Mouse (Mus musculus) spleen, embryonic (tissue): ENCODE results near the gene Lpar1.

Experiments
- CTCF ChIA-PET: fragments of 350-600 bp; sonication (Branson Sonifier 250); formaldehyde crosslinking; loops from one replicate; lab custom pipeline; 2022; lab: Charles Lee

Gene Lpar1

DNA sequence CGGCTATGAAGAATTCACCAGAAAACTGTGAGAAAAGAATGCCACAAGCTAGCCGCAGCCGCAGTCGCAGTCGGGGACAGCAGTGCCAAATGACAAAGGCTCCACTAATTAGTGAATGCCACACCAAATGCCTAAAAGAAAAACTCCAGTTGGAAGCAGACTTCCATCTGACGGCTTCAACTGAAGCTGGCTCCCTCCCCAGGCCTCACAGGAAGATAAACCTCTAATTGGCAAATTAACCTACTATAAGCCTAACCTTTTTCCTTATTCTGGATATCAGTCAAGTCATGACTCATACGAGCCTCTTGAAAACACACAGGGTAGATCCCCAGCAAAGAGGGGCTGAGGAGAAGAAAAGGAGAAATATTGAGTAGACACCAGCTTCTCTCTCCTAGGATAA lies 44.9 kb downstream of the Lpar1 start:
- CTCF ChIA-PET, result no interaction called here

DNA sequence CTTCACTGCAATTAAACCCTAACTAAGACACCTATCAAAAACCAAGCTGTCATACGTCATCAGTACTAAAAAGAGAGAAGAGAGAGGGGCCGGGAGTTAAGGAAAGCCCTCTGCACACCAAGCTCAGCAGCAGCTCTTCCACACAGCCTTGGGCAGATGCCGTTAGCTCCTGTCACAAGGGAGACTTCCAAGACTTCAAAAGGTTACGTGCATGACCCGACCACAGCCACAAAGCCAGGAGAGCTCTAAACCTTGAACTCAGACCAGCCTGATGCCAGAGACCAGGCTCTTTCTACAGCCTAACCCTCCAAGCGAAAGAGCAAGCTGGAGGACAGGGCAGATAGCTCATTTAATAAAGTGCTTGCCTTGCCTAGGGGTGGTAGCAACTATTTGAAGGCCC lies 46.2 kb downstream of the Lpar1 start:
- CTCF ChIA-PET, result no interaction called here

DNA sequence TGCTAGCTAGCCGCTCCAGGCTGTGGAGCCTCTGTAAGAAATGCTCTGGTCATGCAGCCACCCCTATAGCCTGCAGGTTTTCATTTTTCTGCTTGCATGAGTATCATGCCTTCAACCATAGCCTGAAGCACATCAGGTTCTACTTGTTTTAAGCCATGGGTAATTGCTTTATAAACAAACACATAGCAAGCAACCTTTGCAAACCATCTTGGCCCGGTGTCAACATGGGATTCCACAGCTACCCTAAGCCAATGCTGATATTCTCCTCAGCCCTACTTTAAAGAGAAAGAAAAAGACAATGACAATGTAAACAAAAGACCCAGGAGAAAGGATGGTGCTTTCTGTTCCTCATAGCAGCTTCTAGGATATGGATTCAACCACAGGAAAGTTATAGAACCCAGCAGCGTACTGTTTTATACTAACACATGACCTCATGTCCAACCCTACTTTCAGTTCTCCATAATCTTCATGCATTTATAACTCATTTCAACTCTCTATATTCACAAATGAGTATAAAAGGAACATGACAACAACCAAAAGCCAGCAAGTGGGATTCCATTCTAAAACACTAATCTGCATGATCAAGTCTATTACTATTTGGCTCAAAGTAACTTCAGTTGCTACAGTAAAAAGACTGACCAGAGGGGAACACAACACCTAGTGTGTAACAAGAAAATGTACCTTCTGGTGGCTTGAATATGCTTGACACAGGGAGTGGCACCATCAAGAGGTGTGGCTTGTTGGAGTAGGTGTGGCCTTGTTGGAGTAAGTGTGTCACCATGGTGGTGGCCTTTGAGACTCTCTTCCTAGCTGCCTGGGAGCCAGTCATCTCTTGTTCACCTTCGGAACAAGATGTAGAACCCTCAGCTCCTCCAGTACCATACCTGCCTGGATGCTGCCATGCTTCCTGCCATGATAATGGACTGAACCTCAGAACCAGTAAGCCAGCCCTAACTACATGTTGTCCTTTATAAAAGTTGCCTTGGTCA lies 46.9 kb downstream of the Lpar1 start:
- CTCF ChIA-PET, result no interaction called here

DNA sequence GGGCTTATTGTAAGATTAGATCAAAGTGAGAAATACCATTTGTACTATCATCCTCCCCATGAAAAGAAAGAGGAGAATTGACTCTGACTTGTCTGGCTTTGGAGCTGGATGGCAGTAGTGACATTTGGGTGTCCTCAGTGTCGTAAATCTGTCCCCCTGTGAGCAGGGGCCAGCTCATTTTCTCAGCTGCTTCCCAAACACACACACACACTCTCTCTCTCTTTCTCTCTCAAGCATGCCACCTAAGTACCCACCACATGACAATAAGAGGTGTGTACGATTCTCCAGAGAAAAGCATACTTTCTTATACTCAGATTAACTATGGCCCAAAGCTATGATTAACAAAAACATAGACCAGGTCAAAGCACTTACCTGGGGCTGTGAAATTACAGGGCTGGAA lies 49.4 kb downstream of the Lpar1 start:
- CTCF ChIA-PET, result no interaction called here

DNA sequence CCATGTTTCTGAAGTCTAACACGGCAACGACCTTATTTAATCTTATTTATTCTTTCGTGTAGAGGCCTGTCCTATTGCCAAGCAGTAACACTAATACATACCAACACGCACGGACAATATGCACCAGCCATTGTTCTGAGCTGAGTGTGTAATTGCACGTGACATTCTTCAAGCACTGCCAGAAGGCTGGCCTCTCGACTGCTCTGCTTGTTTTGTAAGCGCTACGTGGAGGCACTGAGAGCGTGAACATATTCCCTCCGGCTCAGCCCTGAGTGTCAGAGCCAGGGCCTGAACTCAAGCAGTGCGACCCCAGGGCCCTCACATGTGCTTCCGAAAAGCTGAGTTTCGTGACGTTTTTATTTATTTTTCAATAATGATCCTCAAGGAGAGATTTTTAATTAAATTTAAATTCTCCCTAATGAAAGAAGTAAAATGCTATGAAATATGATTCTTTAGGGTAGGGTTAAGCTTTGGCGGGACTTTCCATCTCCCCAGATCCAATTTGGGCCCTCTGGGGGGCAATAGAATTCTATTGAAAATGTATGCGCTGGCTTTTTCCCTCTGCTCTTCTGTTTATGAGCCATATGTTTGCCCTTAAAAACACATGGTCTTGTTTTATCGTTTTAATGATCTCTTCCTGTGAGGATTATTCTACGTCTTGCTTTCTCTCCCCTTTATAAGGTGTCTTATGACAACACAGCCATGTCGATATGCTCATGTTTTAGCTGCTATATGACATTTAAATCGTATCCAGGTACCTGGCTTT lies 52.5 kb downstream of the Lpar1 start:
- CTCF ChIA-PET, result no interaction called here

DNA sequence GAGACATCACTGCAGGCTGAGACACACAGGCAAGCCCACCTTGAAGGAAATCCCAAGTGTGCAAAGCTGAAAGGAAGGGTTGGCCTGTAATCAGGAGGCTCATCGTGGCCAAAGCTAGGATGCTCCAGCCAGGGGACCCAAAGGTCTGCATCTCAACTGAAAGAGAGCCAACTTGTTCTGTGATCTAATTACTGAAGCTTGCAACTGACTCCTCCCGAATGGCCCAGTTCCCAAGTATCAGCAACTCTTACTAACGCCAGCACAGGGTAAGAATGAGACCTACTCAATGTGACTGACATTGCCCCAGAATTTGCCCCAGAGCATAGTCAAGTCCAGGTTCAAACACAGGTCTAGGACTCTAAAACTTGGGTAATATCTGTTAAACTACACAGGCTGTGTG lies 53.9 kb downstream of the Lpar1 start:
- CTCF ChIA-PET, result no interaction called here

DNA sequence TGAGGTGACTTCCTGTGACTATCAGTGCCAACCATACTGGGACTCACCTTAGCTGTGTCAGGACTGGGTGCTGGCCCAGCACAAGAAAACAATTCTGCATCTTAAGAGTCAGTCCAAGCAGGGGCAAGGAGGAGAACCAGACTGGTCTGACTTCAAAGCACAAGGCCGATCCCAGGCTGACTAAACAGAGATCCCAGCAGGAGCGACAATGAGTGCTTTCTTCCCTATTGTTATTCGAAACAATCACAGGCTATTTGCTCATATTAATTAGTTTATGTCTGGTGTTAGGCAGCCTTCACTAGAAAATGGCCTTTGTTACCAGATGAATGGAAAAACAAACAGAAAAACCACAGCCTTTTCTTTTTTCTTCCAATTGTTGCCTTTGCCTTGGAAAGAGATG lies 54.5 kb downstream of the Lpar1 start:
- CTCF ChIA-PET, result no interaction called here

DNA sequence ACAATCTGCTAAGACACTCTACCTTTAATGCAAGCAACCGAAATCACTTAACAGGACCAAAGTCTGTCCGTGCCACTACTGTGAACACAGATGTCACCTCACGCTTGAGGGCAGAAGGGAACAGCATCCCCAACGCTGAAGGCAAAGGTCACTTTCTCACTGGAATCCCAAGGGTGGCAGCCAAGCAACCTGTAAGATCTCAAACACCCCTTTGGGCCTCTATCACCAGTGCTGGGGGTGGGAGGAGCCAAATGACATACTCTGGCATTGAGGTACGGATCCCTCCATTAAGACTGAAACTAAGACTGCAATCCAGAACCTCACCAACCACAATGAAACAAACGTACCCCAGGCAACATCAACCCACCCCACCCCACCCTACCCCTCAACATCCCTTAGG lies 55.0 kb downstream of the Lpar1 start:
- CTCF ChIA-PET, result no interaction called here

DNA sequence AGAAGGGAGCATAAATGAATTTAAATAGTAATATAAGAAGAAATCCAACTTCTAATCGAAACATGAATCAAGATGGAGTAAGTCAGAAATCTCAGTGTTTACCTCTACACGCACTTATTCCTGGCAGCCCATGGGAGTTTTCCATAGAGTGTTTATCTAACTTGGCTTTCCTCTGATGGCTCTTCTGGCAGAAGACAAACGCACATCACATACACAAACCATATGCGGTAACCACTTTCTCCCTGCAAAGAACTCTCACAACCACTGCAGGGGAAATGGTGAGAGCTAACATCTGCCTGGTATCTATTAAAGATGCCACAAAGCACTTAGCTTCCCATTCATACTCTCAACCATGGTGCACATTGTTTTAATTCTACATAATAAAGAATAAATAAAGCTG lies 56.4 kb downstream of the Lpar1 start:
- CTCF ChIA-PET, result no interaction called here

DNA sequence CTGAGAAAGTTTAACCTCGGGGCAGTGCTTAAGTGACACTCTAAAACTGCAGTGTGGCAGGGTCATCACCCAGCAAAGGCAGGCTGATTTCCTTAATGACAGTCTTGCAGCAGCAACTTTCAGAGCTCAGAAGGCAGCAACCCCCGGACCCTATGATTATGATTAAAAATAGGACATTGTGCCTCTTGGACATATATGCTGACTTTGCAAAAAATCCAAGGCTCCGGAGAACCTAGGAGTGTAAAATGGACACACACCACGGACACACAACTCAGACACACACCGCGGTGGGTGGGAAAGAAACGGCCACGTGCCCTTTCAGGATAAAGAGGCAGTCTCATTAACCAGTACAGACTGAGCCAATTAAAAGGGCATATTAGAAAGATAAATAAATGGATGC lies 57.0 kb downstream of the Lpar1 start:
- CTCF ChIA-PET, result no interaction called here

DNA sequence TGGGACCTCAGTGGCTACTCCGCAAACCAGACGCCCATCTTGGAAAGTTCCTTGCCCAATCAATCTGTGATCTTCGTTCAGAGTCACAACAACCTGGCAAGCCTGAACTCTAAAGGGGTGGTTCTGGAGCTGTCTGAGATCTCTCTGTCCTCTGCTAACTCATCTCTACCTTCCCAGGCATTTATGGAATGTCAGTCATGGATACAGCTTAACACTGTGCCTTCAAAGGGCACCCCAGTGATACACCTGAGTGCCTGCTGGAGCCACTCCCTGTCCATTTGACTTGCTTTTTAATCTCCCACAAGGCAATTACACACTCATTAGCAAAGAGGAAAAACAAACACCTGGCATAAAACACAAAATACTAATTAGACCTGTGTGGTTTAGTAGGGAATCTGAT lies 62.0 kb downstream of the Lpar1 start:
- CTCF ChIA-PET, result no interaction called here

DNA sequence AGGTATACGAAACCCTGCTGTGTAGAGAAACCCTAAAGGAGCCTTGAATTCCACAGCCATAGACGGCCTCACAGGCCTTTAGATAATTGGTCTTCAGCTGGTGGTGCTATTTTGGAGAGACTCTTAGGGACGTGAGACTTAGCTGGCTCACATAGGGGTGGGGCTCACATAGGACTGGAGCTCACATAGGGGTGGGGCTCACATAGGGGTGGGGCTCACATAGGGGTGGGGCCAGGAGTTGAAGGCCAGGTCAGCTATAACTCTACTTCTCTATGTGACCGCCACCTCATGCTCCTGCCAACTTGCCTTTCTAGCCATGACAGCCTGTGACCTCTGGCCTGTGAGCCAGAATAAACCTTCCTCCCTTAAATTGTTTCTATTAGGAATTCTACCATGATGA lies 63.3 kb downstream of the Lpar1 start:
- CTCF ChIA-PET, result no interaction called here

DNA sequence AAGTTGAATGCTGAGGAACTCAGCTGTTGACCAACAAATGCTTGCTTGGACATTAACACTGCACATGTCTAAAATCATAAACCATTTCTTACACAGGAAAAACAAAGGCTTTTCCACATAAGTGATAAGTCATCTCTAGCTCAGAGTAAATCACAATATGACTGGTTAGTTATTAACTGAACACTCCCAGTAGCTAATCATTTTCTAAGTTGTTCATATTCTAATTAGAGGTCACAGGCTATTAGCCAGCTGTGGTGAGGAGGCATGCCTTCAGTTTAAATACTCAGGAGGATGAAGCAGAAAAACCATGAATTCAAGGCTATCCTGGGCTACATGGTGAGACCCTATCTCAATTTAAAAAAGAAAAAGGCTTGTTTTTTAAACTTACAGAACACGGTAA lies 75.1 kb downstream of the Lpar1 start:
- CTCF ChIA-PET, result no interaction called here

DNA sequence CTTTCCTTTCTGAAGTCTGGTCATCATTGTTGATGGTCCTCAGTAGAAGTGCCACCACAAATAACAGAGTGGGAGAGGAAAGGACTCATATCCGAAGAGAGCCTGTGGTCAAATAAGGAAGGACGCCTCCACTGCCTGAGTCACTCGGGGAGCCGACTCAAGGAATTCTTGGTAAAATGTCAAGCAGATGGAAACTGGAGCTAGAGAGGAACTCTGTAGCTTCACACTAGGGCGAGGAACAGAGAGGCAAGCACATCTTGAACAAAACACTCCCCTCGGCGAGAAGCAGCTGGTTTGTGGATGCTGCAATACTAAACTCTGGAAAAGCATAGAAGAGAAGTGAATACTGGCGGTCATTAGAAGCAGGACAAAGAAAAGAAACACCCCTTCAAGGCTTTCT lies 76.0 kb downstream of the Lpar1 start:
- CTCF ChIA-PET, result no interaction called here

DNA sequence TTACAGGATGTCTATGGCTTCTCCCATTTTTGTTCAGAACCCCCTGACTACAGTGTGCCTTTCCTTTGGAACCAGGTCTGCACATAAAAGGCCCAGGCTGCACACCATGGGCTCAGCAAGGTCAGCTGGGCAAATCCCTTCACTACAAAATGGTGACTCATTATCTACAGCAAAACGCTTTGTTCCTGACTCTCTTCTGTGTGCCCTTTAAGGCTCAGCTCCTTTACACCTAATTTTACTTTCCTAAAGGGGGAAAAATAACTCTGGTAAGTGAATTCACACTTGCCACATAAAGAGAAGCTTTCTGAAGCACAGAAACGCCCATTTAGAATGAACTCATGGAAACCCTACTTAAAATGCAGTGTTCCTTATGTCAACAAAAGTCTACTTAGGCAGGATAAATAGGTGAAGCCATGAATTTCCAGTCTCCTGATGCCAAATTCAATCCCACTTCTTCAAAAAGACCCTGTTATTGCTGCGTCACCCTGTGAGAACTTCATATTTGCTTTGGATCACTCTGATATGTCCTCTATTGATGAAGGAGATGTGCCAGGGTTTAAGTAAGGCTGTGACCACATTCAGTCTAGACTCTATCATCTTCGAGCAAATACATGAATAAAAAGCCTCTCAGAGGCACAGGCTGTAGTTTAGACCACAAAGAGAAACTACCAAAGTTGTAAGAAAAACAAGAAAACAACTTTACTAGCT lies 82.3 kb downstream of the Lpar1 start:
- CTCF ChIA-PET, result no interaction called here

DNA sequence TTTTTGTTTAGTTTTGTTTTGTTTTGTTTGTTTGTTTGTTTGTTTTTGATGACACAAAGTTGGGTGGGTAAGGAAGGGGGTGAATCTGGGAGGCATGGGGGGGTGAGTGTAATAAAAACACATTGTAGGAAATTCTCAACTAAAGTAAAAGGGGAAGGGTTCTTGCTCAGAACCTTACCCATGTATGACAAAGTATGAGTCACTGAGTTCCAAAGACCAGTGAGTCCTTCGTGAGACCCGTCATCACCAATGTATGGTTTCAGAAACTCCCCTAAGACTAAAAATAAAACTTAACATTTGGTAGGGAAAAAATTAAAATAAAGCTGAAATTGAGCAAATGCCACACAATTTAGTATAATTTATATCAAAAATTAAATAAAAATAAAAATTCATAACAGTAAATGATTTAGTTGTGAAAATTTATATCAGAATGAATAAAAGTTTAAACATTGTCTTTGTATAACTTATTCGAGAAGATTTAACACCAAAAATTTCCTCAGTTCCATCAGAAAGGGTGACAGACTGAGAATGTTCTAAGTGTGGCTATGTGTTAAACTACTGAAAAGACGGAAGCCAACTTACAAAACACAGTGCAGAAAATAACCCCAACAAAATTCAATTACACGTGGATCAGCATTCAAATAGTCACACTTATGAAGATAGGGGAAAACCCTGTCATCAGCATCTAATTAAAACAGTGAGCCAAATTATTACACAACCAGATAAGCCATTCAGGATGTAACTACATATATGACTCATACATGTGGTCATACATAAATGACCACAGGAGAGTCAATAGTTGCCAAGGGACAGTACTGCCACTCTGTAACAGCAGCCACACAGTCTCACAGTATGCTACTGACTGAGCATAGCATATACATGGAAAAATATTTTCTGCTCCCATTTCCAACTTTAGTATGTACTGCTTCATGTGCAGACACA lies 83.8 kb downstream of the Lpar1 start:
- CTCF ChIA-PET, result no interaction called here

DNA sequence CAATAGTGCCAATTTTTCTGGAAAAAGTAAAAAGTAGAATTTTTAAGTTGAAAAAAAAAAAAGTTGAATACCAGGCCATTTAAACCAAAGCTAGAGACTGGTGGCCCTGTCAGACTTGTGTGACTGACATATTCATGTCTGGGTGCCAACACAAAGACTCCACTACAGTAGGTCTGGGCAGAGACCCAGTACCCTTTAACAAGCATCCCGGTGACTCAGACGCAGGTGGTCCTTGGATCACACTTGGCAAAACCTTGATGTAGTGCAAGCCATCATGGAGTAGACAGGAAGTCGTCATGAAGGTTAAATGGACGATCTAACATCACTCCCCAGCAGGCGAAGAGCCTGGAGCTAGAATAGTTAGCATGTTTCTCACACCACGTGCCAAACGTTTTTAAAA lies 84.7 kb downstream of the Lpar1 start:
- CTCF ChIA-PET, result no interaction called here

DNA sequence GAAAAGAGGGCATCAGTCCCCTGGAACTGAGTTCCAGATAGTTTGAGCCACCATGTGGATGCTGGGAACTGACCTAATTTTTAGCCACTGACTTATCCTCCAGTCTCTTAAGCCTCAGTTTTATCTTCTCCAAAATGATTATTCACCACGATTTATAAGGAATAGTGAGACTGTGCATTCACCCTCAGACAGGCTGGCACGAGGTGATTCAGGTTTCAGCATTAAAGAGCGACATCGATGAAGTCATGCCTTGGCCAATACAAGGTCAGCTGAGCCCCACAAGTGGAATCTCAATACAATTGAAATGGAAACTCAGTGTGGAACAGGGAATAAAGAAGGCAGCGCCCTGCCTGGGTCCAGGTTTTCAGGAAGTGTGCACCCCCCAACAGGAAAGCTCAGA lies 88.1 kb downstream of the Lpar1 start:
- CTCF ChIA-PET, result no interaction called here

DNA sequence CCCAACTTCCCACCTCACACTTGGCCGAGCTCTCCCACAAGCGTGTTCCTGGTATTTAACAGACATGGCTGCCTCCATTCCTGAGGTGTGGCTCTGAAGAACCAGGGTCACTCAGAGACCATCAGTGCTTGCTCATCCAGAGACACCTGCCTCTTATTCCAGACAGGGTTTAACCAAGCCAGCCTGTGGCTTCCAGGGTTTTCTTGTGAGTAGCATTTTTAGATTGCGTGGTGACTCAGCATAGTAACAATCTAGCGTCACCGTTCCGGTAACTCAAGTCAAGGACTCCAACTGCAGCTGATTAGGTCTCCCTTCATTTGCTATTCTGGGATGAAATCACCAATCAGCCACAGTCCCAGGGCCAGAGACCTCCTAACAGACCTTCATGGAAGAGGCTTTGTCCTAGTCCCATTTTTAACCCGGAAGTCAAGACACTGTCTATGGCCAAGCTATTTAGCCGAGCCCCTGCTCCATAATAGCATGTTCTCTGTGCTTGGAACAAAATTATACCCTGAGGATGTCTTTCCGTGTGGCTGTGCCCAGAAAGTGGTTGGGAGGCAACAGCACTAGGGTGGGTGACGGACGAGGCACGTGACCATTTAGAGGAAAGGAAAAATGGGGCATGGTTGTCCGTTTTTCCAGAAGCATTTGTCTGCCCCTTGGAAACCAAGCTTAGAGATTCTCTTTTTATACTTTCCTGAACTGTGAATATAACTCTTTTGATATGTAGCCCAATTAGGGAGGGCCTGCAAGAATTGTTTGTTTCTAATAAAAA lies 89.1 kb downstream of the Lpar1 start:
- CTCF ChIA-PET, result no interaction called here

DNA sequence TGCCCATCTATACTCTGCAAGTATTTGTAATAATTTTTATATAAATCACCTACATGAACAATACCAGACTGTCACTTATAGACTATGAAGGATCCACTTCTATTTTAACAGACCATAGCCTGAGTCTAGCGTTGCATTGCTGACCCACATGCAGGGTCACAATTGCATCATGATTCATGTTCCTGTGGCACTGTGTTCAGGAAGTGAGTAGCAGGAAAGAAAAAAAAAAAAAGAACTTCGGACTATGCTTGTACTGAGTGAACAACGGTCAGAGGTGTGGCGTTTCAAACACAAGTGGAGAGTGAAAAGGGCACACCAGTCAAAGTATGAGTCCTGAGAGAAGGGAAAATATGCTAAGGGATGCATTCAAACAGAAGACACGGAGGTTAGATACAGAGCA lies 90.7 kb downstream of the Lpar1 start:
- CTCF ChIA-PET, result no interaction called here

DNA sequence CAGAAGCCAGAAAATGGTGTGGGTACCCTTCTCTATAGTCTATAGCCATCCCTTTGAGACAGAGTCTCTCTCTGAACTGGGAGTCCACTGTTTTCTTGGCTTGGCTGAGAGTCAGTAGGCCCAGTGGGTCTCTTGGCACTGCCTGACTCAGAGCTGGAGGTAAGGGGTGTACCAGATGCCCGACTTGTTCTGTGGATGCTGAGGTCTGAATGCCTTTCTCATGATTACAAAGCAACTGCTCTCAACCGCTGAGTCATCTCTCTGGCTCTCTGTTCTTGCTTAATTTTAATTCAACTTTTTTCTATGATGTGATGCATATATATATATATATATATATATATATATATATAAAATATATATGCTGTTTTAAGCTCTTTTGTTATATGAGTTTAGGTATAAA lies 91.1 kb downstream of the Lpar1 start:
- CTCF ChIA-PET, result no interaction called here
